8 mouse cellular contexts compared by ENCODE assay signal in genomic region chr16:37732023-37732761, GRCm38 (mm10). TPM values are rescaled to one million over a fixed set of nuclear protein-coding genes. Genes with fewer than 3 reads are reported as not detected.
DNase-seq lines count a peak whose midpoint lies in the region; ATAC-seq and TF ChIP-seq lines count a peak whose summit lies in the region.

No protein-coding gene starts in this region.

- H3K4me1 ChIP-seq in kidney, adult 2 months (ENCODE audit: control insufficient read depth, insufficient read depth, low read length), result no peaks in the 10 kb centered on the region
- H3K4me1 ChIP-seq in embryonic facial prominence, embryonic 14.5 days (ENCODE audit: control insufficient read depth, insufficient read depth, low read length), result peaks cover 44% of the 10 kb centered on the region
- H3K4me1 ChIP-seq in heart, embryonic 13.5 days, result peaks cover 51% of the 10 kb centered on the region
- peaks cover 4% of the 10 kb centered on the region; the same call in 1 of the 2 replicates for H3K4me1 ChIP-seq in lung, postnatal 0 days (ENCODE audit: insufficient read depth, low read depth, low read length)
- no peaks in the 10 kb centered on the region for H3K4me1 ChIP-seq in liver, embryonic 11.5 days (replicated peaks; ENCODE audit: control insufficient read depth, insufficient read depth, low read length)

- WGBS in kidney, adult 2 months, result 66% methylated on average over 7 of the region's 7 CpGs
- WGBS in embryonic facial prominence, embryonic 14.5 days, result 25% methylated on average over 7 of the region's 7 CpGs
- 62% methylated on average over 7 of the region's 7 CpGs for WGBS in heart, embryonic 13.5 days
- WGBS in lung, postnatal 0 days, result 51% methylated on average over 7 of the region's 7 CpGs
- 62% methylated on average over 7 of the region's 7 CpGs for WGBS in liver, embryonic 11.5 days

- peak; percentile 95 for ATAC-seq in embryonic facial prominence, embryonic 14.5 days (ENCODE audit: low read depth)
- no peak for ATAC-seq in heart, embryonic 13.5 days (ENCODE audit: extremely low read depth, insufficient number of reproducible peaks, low FRiP score, low TSS enrichment)
- peak; percentile 70 for ATAC-seq in lung, postnatal 0 days
- no peak for ATAC-seq in liver, embryonic 11.5 days (replicated peaks; ENCODE audit: low FRiP score)

- H3K27me3 ChIP-seq in kidney, adult 2 months (replicated peaks; ENCODE audit: control insufficient read depth, insufficient read depth, low read length), result no peaks in the 10 kb centered on the region
- H3K27me3 ChIP-seq in embryonic facial prominence, embryonic 14.5 days (replicated peaks; ENCODE audit: control insufficient read depth, insufficient read depth, low read length), result no peaks in the 10 kb centered on the region
- no peaks in the 10 kb centered on the region for H3K27me3 ChIP-seq in heart, embryonic 13.5 days (replicated peaks)
- no peaks in the 10 kb centered on the region for H3K27me3 ChIP-seq in lung, postnatal 0 days (replicated peaks; ENCODE audit: insufficient read depth, low read length)
- H3K27me3 ChIP-seq in liver, embryonic 11.5 days (replicated peaks; ENCODE audit: control insufficient read depth, insufficient read depth, low read length), result no peaks in the 10 kb centered on the region

- peak; percentile 21 for DNase-seq in kidney, postnatal 10 days
- DNase-seq in kidney, adult 2 months, result no peak
- DNase-seq in embryonic facial prominence, embryonic 14.5 days (ENCODE audit: low spot score), result peak; percentile 97
- DNase-seq in lung, postnatal 0 days (ENCODE audit: low spot score), result peak; percentile 74
- DNase-seq in ovary, postnatal 10 days (ENCODE audit: low spot score), result no peak
- no peak for DNase-seq in yolk sac, embryonic 10.5 days (ENCODE audit: low spot score)
- DNase-seq in liver, embryonic 11.5 days (ENCODE audit: low spot score), result no peak

- no peak overlapping the region for H3K4me3 ChIP-seq in kidney, adult 2 months (ENCODE audit: insufficient read depth, low read depth, low read length)
- H3K4me3 ChIP-seq in embryonic facial prominence, embryonic 14.5 days (ENCODE audit: low read depth, low read length), result no peak overlapping the region
- no peak overlapping the region for H3K4me3 ChIP-seq in heart, embryonic 13.5 days
- no peak overlapping the region for H3K4me3 ChIP-seq in lung, postnatal 0 days (ENCODE audit: low read depth, low read length)
- H3K4me3 ChIP-seq in liver, embryonic 11.5 days (ENCODE audit: low read depth, low read length), result no peak overlapping the region

- H3K9ac ChIP-seq in embryonic facial prominence, embryonic 14.5 days (ENCODE audit: low read depth, low read length), result peak overlapping the region; percentile 32; the same call in 1 of the 2 replicates
- H3K9ac ChIP-seq in heart, embryonic 13.5 days, result no peak overlapping the region
- H3K9ac ChIP-seq in lung, postnatal 0 days (replicated peaks; ENCODE audit: low read depth), result no peak overlapping the region
- no peak overlapping the region for H3K9ac ChIP-seq in liver, embryonic 11.5 days (ENCODE audit: low read depth, low read length)

- no peaks in the 10 kb centered on the region for H3K36me3 ChIP-seq in kidney, adult 2 months (ENCODE audit: control insufficient read depth, insufficient read depth, low read length)
- no peaks in the 10 kb centered on the region for H3K36me3 ChIP-seq in embryonic facial prominence, embryonic 14.5 days (ENCODE audit: control insufficient read depth, insufficient read depth, low read length)
- no peaks in the 10 kb centered on the region for H3K36me3 ChIP-seq in heart, embryonic 13.5 days
- H3K36me3 ChIP-seq in lung, postnatal 0 days (ENCODE audit: insufficient read depth, low read length), result no peaks in the 10 kb centered on the region
- H3K36me3 ChIP-seq in liver, embryonic 11.5 days (ENCODE audit: control insufficient read depth, insufficient read depth, low read length), result no peaks in the 10 kb centered on the region

- H3K9me3 ChIP-seq in embryonic facial prominence, embryonic 14.5 days (ENCODE audit: control insufficient read depth, low read length), result no peaks in the 10 kb centered on the region
- no peaks in the 10 kb centered on the region for H3K9me3 ChIP-seq in heart, embryonic 13.5 days
- H3K9me3 ChIP-seq in lung, postnatal 0 days (ENCODE audit: low read length), result no peaks in the 10 kb centered on the region
- no peaks in the 10 kb centered on the region for H3K9me3 ChIP-seq in liver, embryonic 11.5 days (ENCODE audit: control insufficient read depth, low read length)

- TF ChIP-seq CTCF in kidney, adult 2 months (conservative IDR thresholded peaks at IDR 0.05; ENCODE audit: insufficient read depth, insufficient read length, low read depth, low read length), result no peak
- no peak for TF ChIP-seq CTCF in lung, postnatal 0 days (IDR thresholded peaks at IDR 0.05)

- TF ChIP-seq EP300 in lung, postnatal 0 days (IDR thresholded peaks at IDR 0.05), result no peak

- H3K4me2 ChIP-seq in embryonic facial prominence, embryonic 14.5 days (ENCODE audit: low read depth, low read length), result peak overlapping the region; percentile 31
- H3K4me2 ChIP-seq in heart, embryonic 13.5 days, result no peak overlapping the region
- H3K4me2 ChIP-seq in lung, postnatal 0 days (replicated peaks; ENCODE audit: low read depth, low read length), result no peak overlapping the region
- no peak overlapping the region for H3K4me2 ChIP-seq in liver, embryonic 11.5 days

- no peak overlapping the region for H3K27ac ChIP-seq in kidney, adult 2 months (ENCODE audit: insufficient read depth, low read depth, low read length)
- H3K27ac ChIP-seq in embryonic facial prominence, embryonic 14.5 days (replicated peaks; ENCODE audit: low read depth, low read length), result peak overlapping the region; percentile 96
- peak overlapping the region; percentile 92 for H3K27ac ChIP-seq in heart, embryonic 13.5 days (replicated peaks)
- H3K27ac ChIP-seq in lung, postnatal 0 days (ENCODE audit: low read length), result peak overlapping the region; percentile 40; the same call in 1 of the 2 replicates
- no peak overlapping the region for H3K27ac ChIP-seq in liver, embryonic 11.5 days (ENCODE audit: low read depth, low read length)

- no peak for TF ChIP-seq POLR2A in kidney, adult 2 months (IDR thresholded peaks at IDR 0.05; ENCODE audit: low read depth, low read length)

RNA-seq across cellular contexts. Expression of gene Fstl1, which starts 44.5 kb away (rescaled TPM):
- polyA plus RNA-seq in kidney, adult 2 months (2012; rRNA removed), result 21.3 and 25.8 TPM in 2 replicates
- 833 and 870 TPM in 2 replicates for polyA plus RNA-seq in embryonic facial prominence, embryonic 14.5 days (2014; fragmentation: Nextera tagmentation; extraction: Ambion mirVana)
- 429 and 466 TPM in 2 replicates for polyA plus RNA-seq in heart, embryonic 13.5 days (2015; fragmentation: Nextera tagmentation; extraction: Ambion mirVana)
- polyA plus RNA-seq in lung, postnatal 0 days (2015; fragmentation: Nextera tagmentation; extraction: Ambion mirVana), result 305 and 333 TPM in 2 replicates
- polyA plus RNA-seq in liver, embryonic 11.5 days (2014; fragmentation: Nextera tagmentation; extraction: Ambion mirVana), result 107 and 118 TPM in 2 replicates

Comparison
In these comparisons a context has a peak if more than half of its experiments do, and no peak if none do; other contexts are left out.
1. DNase-seq: peak in kidney, postnatal 10 days (single experiment), embryonic facial prominence, embryonic 14.5 days (single experiment) and lung, postnatal 0 days (single experiment); none in kidney, adult 2 months (single experiment), ovary, postnatal 10 days (single experiment), yolk sac, embryonic 10.5 days (single experiment) and liver, embryonic 11.5 days (single experiment).
2. H3K27ac ChIP-seq: peak in embryonic facial prominence, embryonic 14.5 days (single experiment), heart, embryonic 13.5 days (single experiment) and lung, postnatal 0 days (single experiment); none in kidney, adult 2 months (single experiment) and liver, embryonic 11.5 days (single experiment).
3. ATAC-seq: peak in embryonic facial prominence, embryonic 14.5 days (single experiment) and lung, postnatal 0 days (single experiment); none in heart, embryonic 13.5 days (single experiment) and liver, embryonic 11.5 days (single experiment).